Mouse (Mus musculus): ENCODE measurements around the gene Ttll12. TPM values are rescaled to one million over a fixed set of nuclear protein-coding genes. Genes with fewer than 3 reads are reported as not detected.

Ttll12 gene
- polyA plus RNA-seq, 1 experiment from 2014 or later, result 42.7 TPM

DNA sequence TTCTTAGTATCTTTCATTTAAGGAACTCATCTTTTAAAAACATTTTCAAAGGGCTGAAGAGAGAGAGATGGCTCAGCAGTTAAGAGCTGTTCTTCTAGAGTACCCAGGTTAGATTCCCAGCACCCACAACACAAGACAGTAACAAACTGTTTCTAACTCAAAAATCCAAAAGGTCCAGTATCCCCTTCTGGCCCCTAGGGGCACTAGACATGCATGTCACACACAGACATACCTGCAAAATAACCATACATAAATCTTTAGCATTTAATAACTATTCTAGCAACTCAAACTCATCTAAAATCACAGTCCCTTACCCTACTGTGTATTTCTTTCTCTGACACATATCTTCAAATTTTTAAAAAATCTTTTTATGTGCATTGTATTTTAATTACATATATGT lies 41.1 kb downstream of the Ttll12 start:
- Histone ChIP-seq H3K36me3 (peaks cover 35% of the 10 kb centered on the region), H3K4me2 (replicated peaks) (no peak overlapping the region), H3K4me1 (0 out of 2 replicates have a peak, but pooled peaks cover 4% of the 10 kb centered on the region), H3K27me3 (replicated peaks) (no peaks in the 10 kb centered on the region), H3K4me3 (no peak overlapping the region), H3K9me3 (no peaks in the 10 kb centered on the region), H3K27ac (no peak overlapping the region), H3K9ac (no peak overlapping the region)
- no peak for ATAC-seq (ENCODE audit: low FRiP score, low read depth)

DNA sequence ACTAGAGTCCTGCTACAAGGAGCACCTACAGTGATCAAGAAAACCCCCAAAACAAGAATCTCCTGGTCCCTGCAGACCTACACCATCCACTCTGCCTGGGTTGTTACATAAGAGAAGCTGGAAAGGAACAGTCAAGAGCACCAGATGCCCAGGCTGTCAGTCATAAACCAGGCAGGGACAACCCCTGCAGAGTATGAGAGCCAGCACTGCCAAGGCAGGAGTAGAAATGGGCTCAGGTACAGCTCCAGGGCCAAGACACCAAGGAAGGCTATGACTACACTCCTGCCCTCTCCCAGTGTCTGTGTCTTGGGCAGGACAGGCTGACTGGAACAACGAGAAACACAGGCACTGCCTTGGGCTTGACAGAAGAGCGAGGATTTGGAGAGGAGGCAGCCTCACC lies 44.8 kb downstream of the Ttll12 start:
- Histone ChIP-seq H3K4me3 (no peak overlapping the region), H3K4me2 (replicated peaks) (no peak overlapping the region), H3K9ac (0 out of 2 replicates have a peak overlapping the region, but pooled peaks have one; percentile 33), H3K27me3 (replicated peaks) (no peaks in the 10 kb centered on the region), H3K9me3 (no peaks in the 10 kb centered on the region), H3K27ac (no peak overlapping the region), H3K36me3 (peaks cover 72% of the 10 kb centered on the region), H3K4me1 (0 out of 2 replicates have a peak, but pooled peaks cover 4% of the 10 kb centered on the region)
- no peak for ATAC-seq (ENCODE audit: low FRiP score, low read depth)
- WGBS, result 77% methylated on average over 2 of the region's 2 CpGs

DNA sequence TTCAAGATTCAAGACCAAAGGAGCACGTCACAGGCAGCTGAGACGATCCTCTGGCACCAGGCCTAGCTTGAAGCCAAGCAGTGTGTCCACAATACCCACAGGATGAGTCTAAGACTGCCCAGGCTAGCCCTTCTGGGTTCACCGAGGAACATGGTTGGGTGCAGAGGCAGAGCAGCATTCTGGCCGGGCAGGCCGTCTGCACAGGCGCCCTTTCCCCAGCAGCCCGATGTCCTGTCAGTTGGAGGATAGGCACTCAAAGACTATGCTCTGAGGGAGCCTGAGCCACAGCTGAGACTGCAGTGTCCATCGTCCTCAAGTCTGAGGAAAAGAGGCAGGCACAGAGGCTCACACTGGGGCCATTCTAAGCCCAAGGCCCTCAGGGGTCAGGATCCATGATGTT lies 47.8 kb downstream of the Ttll12 start:
- WGBS, result 95% methylated on average over 8 of the region's 8 CpGs
- no peak overlapping the region for H3K27ac ChIP-seq
- no peak overlapping the region for H3K4me3 ChIP-seq
- no peaks in the 10 kb centered on the region for H3K27me3 ChIP-seq (replicated peaks)
- no peaks in the 10 kb centered on the region for H3K4me1 ChIP-seq
- H3K9ac ChIP-seq, result no peak overlapping the region
- H3K9me3 ChIP-seq, result no peaks in the 10 kb centered on the region
- peaks cover 69% of the 10 kb centered on the region for H3K36me3 ChIP-seq
- H3K4me2 ChIP-seq (replicated peaks), result no peak overlapping the region
- ATAC-seq (ENCODE audit: low FRiP score, low read depth), result no peak

DNA sequence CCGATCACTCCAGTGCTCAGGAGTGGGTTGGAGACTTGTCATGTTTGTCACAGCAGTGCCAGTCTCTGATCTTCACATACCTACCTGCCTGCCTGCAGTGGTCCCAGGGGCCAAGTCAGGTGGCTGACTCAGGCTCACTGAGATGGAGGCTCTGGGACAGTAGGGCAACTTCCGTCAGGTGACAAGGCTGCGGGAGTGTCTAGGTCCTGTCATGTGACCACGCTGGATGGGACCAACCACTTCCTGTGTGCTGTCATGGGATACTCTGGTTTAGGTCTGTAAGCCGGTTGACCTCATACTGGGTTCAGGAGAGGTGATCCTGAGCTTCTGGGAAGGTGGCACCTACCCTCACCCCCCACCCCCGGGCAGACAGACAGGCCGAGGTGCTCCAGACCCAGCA lies 48.9 kb downstream of the Ttll12 start:
- Histone ChIP-seq H3K9ac (no peak overlapping the region), H3K36me3 (peaks cover 60% of the 10 kb centered on the region), H3K4me3 (no peak overlapping the region), H3K9me3 (no peaks in the 10 kb centered on the region), H3K27me3 (replicated peaks) (no peaks in the 10 kb centered on the region), H3K4me1 (no peaks in the 10 kb centered on the region), H3K27ac (no peak overlapping the region), H3K4me2 (replicated peaks) (no peak overlapping the region)
- 91% methylated on average over 7 of the region's 7 CpGs for WGBS
- no peak for ATAC-seq (ENCODE audit: low FRiP score, low read depth)

DNA sequence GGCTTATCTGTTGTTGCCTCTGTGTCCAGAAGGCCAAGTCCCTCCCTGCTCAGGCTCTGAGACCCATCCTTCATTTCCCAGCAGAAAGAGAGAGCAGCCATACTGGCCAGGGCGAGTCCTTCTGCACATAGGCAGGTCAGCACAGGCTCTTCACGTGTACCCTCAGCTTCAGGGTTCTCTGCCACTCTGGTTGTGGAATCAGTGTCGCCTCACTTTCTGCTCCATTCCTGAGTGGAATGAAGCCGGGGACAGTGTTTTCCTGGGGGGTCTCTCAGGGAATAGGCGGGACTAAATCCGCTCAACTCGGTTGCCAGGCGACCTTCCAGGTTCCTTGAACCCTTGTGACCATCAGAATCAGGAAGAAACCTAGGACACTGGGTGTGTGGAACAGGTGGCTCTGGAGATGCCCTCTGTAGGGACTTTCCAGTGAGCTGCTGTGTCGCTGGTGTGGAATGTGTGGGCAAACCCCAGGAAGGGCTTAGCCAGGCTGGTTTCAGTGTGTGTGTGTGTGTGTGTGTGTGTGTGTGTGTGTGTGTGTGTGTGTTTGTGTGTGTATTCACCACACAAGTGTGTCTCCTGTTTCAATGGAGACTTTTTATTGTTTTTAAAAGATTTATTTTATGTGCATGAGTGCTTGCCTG lies 53.2 kb downstream of the Ttll12 start:
- Histone ChIP-seq H3K36me3 (peaks cover 18% of the 10 kb centered on the region), H3K9ac (no peak overlapping the region), H3K9me3 (no peaks in the 10 kb centered on the region), H3K4me1 (no peaks in the 10 kb centered on the region), H3K4me3 (no peak overlapping the region), H3K27me3 (replicated peaks) (no peaks in the 10 kb centered on the region), H3K4me2 (replicated peaks) (no peak overlapping the region), H3K27ac (no peak overlapping the region)
- ATAC-seq (ENCODE audit: low FRiP score, low read depth), result no peak
- WGBS, result 81% methylated on average over 9 of the region's 9 CpGs

DNA sequence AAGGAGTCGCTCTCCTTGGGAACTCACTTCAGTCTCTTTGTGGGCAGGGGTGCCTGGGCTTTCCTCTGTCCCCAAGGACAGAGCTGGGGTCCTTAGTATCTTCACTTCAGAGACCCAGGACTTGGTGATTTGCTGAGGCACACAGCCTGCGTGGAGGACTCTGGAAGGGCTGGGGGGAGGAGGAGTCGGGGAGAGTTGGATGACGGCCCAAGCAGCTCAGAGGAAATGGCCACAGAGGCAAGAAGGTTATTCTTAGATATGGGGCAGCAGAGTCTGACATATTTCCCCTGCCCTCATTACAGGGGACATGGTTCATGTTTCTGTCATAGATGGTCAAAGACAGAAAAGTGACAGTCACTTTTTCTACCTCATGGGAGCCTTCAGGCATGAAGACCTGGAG lies 55.1 kb downstream of the Ttll12 start:
- Histone ChIP-seq H3K27me3 (replicated peaks) (no peaks in the 10 kb centered on the region), H3K9me3 (no peaks in the 10 kb centered on the region)
- 81% methylated on average over 4 of the region's 4 CpGs for WGBS

DNA sequence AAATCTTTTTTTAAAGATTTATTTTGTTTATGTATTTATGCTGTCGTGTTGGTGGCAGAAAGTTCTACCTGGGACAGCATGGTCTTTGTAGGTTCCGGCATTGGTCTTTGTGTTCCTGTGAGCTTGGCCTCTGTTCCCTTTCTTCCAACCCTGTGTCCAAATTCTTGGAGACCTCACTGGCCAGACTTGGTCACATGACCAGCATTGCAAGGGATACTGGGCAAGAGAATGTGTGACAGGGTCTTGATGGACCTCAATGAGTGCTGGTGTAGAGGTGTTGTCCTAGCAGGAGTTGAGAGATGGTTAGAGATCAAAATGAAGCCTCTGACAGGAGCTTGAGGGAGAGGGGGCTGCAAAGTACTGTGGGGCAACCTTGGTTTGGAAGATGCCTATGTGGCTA lies 56.1 kb downstream of the Ttll12 start:
- no peaks in the 10 kb centered on the region for H3K27me3 ChIP-seq (replicated peaks)
- H3K4me3 ChIP-seq, result no peak overlapping the region
- no peak overlapping the region for H3K9ac ChIP-seq
- H3K27ac ChIP-seq, result no peak overlapping the region
- H3K9me3 ChIP-seq, result no peaks in the 10 kb centered on the region
- no peaks in the 10 kb centered on the region; the same call in 1 of the 2 replicates for H3K4me1 ChIP-seq
- WGBS, result 94% methylated on average over 2 of the region's 2 CpGs
- no peaks in the 10 kb centered on the region for H3K36me3 ChIP-seq
- ATAC-seq (ENCODE audit: low FRiP score, low read depth), result no peak
- no peak overlapping the region for H3K4me2 ChIP-seq (replicated peaks)

More for the DNA sequence above, 55.1 kb downstream of the Ttll12 start:
- H3K4me1 ChIP-seq, result no peaks in the 10 kb centered on the region; the same call in 1 of the 2 replicates
- H3K36me3 ChIP-seq, result no peaks in the 10 kb centered on the region
- ATAC-seq (ENCODE audit: low FRiP score, low read depth), result no peak
- H3K4me3 ChIP-seq, result no peak overlapping the region
- no peak overlapping the region for H3K9ac ChIP-seq
- no peak overlapping the region for H3K27ac ChIP-seq
- H3K4me2 ChIP-seq (replicated peaks), result no peak overlapping the region

DNA sequence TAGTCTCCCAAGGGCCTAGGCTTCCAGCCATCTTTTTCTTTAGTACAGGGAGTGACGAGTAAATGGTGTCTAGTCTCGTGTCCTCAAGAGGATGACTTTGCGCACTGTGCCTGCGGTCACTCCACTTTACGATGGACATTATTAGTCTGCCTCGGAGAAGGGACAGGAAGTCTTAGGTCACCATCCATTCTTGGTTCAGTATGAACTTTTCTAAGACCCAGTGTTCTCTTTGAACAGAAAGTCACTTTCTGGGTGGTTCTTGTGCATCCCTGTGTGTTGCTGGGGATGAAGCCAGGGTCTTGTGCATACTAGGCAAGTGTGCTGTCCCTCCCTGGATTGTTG lies 59.1 kb downstream of the Ttll12 start:
- no peak overlapping the region for H3K4me3 ChIP-seq
- ATAC-seq (ENCODE audit: low FRiP score, low read depth), result no peak
- H3K27ac ChIP-seq, result no peak overlapping the region
- no peaks in the 10 kb centered on the region; the same call in 1 of the 2 replicates for H3K4me1 ChIP-seq
- H3K9me3 ChIP-seq, result no peaks in the 10 kb centered on the region
- WGBS, result 83% methylated on average over 6 of the region's 6 CpGs
- H3K9ac ChIP-seq, result no peak overlapping the region
- no peaks in the 10 kb centered on the region for H3K27me3 ChIP-seq (replicated peaks)
- H3K36me3 ChIP-seq, result no peaks in the 10 kb centered on the region
- no peak overlapping the region for H3K4me2 ChIP-seq (replicated peaks)

DNA sequence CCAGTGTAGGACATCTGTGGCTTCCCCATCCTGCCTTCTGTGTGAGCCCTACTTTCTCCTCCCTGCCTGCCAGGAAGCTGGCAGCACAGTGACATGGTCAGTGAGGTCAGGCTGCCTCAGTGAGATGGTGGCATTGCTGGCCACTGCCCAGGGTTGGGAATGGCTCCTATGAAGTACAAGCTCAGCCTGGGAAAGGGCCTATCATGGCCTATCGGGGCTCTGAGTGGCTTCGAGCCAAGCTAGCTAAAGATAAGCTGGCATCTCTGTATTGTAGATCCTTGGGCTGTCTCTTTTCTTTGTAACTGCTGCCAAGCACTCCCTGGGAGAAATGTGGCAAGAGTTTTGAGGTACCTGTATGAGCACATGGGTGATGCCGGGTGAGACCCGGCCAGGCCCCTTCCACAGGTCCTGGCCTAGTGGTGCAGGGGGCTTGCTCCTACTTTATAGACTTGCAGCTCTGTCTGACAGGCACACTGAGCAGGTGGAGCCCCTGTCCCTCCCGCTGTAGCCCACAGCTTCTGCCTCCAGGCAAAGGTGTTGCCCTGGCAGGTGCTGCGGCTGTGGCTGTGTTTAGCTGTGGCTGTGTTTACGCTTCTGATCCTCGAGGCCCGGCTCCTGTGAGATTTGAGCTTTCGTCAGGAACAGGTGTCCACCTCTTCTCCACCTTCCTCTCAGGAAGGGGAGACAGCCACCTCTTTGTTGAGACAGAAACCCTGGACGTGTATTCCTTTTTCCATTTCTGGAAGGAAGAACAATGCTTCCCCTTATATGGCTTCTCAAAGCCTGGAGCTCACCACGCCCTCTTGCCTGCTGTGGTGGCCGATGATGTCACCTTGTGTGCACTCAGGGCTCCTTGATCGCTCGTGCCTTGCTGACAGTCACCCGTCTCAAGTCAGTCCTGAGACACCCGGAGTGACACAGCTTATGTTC lies 59.7 kb downstream of the Ttll12 start:
- 80% methylated on average over 17 of the region's 17 CpGs for WGBS
- Histone ChIP-seq H3K27ac (no peak overlapping the region), H3K4me3 (no peak overlapping the region), H3K4me2 (replicated peaks) (no peak overlapping the region), H3K4me1 (no peaks in the 10 kb centered on the region; the same call in 1 of the 2 replicates), H3K9me3 (no peaks in the 10 kb centered on the region), H3K27me3 (replicated peaks) (no peaks in the 10 kb centered on the region), H3K36me3 (no peaks in the 10 kb centered on the region), H3K9ac (no peak overlapping the region)
- no peak for ATAC-seq (ENCODE audit: low FRiP score, low read depth)

DNA sequence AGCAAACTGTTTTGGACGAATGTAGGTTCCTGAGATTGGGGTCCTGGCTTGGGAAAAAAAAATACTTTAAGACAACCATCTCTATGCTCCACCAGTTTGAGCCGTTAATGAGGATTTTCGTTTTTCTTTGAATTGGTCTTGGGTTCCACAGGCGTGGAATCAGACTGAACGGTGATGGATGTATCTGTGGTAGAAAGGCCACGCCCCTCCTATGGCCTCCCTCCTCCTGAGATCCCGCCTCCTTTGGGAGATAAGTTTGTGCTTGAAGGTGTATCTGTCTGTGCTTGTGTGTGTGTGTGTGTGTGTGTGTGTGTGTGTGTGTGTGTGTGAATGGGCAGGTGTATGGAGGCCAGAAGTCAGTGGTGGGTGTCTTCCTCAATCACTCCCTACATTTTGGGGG lies 62.4 kb downstream of the Ttll12 start:
- Histone ChIP-seq H3K27me3 (replicated peaks) (peaks cover 11% of the 10 kb centered on the region), H3K9ac (no peak overlapping the region), H3K4me1 (no peaks in the 10 kb centered on the region; the same call in 1 of the 2 replicates), H3K9me3 (no peaks in the 10 kb centered on the region), H3K27ac (no peak overlapping the region), H3K36me3 (no peaks in the 10 kb centered on the region), H3K4me2 (replicated peaks) (no peak overlapping the region), H3K4me3 (no peak overlapping the region)
- WGBS, result 75% methylated on average over 7 of the region's 7 CpGs
- no peak for ATAC-seq (ENCODE audit: low FRiP score, low read depth)

DNA sequence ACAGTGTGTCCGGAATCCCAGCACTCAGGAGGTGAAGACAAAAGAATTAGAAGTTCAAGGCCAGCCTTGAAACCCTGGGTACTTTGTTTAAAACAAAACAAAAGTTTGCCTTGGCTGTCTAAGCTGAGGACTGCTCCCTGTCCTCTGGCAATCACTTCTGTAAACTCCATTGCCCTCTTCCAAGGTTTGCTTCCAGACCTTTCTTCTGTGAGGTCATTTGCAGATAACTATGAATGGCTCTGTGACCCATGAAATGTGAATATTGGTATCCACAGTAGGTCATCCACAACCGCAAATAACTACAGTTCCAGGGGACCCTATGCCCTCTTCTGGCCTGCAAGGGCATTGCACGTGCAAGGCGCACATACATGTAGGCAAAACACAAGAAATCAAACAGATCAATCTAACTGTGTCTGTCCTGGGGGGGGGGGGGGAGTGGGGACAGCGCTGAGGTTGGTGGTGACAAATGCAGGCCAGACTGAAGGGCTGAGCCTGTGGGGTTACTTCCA lies 62.9 kb downstream of the Ttll12 start:
- H3K9me3 ChIP-seq, result no peaks in the 10 kb centered on the region
- 82% methylated on average over 5 of the region's 5 CpGs for WGBS
- H3K4me2 ChIP-seq (replicated peaks), result no peak overlapping the region
- no peaks in the 10 kb centered on the region for H3K36me3 ChIP-seq
- H3K27me3 ChIP-seq (replicated peaks), result peaks cover 17% of the 10 kb centered on the region
- no peak for ATAC-seq (ENCODE audit: low FRiP score, low read depth)
- no peak overlapping the region for H3K4me3 ChIP-seq
- no peak overlapping the region for H3K9ac ChIP-seq
- H3K4me1 ChIP-seq, result peaks cover 4% of the 10 kb centered on the region
- no peak overlapping the region for H3K27ac ChIP-seq

DNA sequence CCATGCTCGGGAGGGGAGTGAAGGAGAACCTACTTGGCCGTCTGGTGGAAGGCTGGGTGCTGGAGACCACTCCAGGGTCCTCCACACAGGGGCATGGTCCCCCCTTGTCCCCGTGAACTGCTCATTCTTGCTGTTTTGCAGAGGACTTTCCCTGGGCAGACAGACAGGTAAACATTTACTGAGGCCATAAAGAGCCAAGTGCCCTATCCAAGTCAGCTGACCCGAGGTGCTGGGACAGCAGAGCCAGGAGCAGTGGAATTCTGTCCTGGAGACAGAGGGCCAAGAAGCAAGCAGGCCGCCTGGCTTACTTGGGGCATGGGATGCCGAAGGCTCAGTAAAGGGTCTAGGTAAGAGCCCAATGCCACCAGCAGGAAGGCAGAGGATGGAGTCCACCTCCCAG lies 64.3 kb downstream of the Ttll12 start:
- Histone ChIP-seq H3K27me3 (replicated peaks) (peaks cover 26% of the 10 kb centered on the region), H3K4me1 (peaks cover 8% of the 10 kb centered on the region), H3K27ac (no peak overlapping the region), H3K4me2 (replicated peaks) (no peak overlapping the region), H3K36me3 (no peaks in the 10 kb centered on the region), H3K4me3 (no peak overlapping the region), H3K9me3 (no peaks in the 10 kb centered on the region), H3K9ac (no peak overlapping the region)
- WGBS, result 70% methylated on average over 6 of the region's 6 CpGs
- ATAC-seq (ENCODE audit: low FRiP score, low read depth), result no peak
